Mouse (Mus musculus) T-helper 2 cell (primary cell): ENCODE results near the gene Eif5.

Experiments used
- in situ Hi-C: fragments of 300-600 bp; cut with MboI, MseI; formaldehyde crosslinking; loops from one replicate; pipeline ENCODE4 v1.15.1; 2025; ENCODE audit warnings: high pct_unique_total_duplicates

Gene Eif5

GRCm38 (mm10) chr12:111560286-111560685, 22.5 kb downstream of the Eif5 start:
- in situ Hi-C loops = no loop called here

DNA sequence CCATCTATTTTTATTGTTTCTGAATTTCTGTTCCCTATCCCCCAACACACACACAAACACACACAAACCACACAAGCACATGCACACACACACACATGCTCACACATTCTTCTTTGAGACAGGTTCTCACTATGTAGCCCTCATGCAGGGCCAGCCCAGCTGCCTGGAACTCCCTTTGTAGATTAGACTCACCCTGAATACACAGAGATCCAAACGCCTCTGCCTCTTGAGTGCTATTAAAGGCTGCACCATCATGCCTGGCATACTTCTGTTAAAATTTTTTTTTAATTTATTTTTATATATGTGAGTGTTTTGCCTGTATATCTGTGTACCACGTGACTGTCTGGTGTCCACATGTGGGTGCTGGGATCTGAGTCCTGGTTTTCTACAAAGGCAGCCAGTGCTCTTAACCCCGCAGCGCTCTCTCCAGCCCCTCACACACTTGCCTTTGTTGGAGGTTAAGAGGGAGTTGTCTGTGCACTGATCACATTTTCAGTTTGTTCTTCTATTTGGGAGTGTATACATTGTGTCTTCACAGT, 24.5 kb downstream of the Eif5 start:
- in situ Hi-C loops = no loop called here

GRCm38 (mm10) chr12:111563076-111563629, 25.3 kb downstream of the Eif5 start:
- in situ Hi-C loops = no loop called here

- in situ Hi-C loops = no loop called here
These were observed 27.5 kb downstream of the Eif5 start for GRCm38 (mm10) chr12:111565363-111565762.

DNA sequence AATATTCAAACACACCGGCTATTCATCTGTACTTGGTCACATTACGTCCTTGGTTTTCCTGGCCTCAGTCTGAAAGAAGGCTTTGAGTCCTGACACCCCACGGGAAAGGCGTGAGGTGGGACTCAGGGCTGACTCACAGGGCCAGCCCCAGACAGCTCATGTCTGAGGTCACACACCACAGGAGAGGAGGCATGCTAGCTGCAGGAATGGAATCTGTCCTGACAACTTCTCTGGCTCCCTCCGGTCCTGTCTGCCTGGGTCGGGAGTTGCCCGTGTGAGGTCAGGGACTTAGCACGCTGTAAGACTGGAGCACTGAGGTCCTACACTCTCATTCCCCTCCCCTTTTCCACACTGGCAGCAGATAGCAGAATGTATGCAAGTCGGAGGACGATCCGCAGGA, 31.0 kb downstream of the Eif5 start:
- in situ Hi-C loops = no loop called here

- in situ Hi-C loops = no loop called here
These were observed 34.6 kb downstream of the Eif5 start for GRCm38 (mm10) chr12:111572406-111572805.

- in situ Hi-C loops = no loop called here
These were observed 35.5 kb downstream of the Eif5 start for GRCm38 (mm10) chr12:111573315-111573714.

DNA sequence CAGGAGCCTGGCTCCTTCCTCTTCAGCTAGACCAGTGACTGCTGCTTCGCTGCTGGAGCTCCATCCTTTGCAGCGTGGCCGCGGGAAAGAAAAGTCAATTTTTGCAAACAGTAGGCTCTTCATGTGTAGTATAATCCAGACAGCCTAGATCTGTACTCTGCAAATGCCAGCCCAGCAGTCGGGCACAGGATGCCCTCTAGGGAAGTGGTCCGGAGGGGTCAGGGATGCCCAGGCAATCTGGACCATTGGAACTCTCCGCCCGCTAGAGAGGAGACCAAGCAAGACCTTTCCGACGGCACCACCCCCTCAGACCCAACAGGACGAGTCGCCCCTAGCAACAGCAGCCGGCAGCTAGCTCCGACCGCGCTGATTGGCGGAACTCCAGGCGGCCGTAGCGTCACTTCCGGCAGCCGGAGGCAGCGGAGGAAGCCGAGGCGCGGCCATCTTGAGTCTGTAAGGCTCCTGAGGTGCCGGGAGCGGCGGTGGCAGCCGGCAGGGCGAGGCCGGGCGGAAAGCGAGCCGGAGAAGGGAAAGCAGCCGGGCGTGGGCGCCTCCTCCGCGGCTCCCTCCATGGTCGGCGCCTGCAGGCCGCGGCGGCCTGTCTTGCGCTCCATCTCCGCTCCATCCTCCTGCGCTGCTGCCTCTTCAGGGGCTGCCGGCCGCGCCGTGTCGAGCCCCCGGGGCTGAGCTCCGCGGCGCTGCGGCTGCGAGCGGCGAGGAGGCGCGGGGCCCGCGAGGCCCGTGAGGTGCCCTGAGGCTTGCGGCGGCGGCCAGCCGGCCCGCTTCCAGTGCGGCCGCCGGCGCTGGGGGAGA, 36.5 kb downstream of the Eif5 start, which contains the start of gene Mark3:
Mark3 (plus strand) TSS at position 450 of the 813 bp plus-strand sequence.
- in situ Hi-C loops = no loop called here

DNA sequence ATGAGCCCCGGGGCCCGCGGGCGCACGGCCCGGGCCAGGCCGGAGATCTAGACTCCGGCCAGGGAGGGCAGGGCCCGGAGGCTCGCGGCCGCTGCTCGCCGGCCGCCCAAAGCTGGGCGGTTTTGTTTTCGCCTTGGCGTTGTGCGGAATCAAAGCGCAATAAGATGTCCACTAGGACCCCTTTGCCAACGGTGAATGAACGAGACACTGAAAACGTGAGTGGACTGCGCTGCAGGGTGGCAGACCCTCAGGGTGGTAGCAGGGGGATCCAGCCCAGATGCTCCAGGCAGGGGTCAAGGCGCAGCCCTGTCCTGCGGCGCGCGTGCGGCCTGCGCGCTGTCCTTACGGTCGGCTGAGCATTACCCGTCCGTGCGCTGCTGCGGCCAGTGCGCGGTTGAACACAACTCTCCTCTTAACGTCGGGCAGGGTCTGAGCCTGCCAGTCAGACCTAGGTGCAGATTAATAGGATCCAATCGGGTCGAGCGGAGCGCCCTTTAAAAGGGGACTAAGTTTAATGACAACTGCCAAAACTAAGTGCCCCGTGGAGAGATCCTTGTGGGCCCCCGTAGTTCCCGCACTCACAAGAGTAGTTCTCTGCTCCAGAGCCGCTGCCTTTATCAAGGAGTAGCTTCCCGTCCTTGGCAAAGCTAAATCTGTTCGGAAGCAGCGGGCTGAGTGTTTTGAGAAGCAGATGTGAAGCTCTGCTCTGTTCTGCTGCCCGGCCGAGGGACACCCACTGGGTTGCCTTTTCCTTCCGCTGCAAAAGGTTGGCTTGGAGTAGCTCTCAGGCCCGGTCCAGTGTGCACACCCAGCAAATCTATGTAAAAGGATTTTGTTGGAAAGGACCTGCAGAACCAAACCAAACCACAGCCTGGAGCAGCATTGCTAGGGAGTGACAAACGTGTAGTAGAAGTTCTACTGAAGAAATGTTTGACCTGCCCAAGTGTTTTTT, 37.3 kb downstream of the Eif5 start:
- in situ Hi-C loops = no loop called here

- in situ Hi-C loops = no loop called here
These were observed 45.2 kb downstream of the Eif5 start for GRCm38 (mm10) chr12:111583058-111583457.

DNA sequence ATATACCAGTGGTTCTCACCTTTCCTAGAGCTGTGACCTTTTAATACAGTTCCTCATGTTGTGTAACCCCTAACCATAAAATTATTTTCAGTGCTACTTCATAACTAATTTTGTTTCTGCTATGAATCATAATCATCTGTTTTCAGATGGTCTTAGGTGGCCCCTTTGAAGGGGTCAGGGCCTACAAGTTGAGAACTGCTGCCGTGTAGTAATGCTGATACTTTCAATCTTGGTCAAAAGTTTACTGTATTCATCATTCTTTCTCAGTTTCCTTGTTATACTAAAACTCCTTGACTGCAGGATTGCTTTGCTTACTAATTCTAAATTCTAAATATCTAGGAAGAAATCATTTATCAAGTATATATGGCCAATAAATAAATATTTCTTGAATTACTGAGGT, 46.6 kb downstream of the Eif5 start:
- in situ Hi-C loops = no loop called here

DNA sequence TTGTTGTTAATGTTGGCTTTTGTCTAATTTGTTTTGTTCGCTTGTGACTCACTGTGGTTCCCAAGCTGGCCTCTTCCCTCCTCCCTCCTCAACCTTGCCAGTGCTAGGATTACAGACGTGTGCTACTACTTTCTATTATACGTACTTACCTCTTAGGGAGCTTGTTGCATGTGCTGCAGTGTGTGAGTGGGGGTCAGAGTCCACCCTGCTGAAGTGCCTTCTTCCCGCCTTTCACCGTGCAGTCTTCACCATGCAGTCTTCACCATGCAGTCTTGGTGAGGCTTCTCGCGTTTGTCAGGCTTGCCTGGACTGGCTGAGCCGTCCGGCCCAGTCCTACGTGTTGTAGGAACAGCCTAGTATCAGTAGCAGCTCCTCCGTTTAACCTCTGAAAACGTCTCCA, 49.4 kb downstream of the Eif5 start:
- in situ Hi-C loops = no loop called here

- in situ Hi-C loops = no loop called here
These were observed 54.7 kb downstream of the Eif5 start for GRCm38 (mm10) chr12:111592407-111593021.

DNA sequence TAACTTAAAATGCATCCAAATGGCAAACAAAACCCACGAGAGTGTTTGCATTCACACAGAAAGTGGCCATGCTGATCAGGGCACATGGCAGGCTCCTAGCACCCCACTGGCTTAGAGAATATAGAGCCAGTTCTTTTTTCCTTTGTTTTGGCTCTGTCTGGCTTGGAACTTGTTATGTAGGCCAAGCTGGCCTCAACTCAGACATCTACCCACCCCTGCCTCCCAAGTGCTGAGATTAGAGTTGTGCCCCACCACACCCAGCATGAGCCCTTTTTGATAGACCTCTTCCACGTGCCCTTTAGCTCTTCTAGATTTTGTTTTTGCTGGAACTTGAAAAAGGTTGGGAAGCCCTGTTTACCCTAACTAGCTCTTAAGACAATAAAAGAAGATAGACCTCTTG, 56.0 kb downstream of the Eif5 start:
- in situ Hi-C loops = no loop called here
